Mouse (Mus musculus) cerebellum, adult 2 months (tissue): ENCODE data around the gene Tmed9. TPM values are rescaled to one million over a fixed set of nuclear protein-coding genes. Genes with fewer than 3 reads are reported as not detected.

Source experiments
- DNase-seq, 2 experiments: peaks; one replicate each; pipeline ENCODE4 v3.0.0; 2021
- H3K27ac ChIP-seq: fragments of 200-500 bp; 2 replicates; pipeline ENCODE4 v1.5.1; 2012; ENCODE audit warnings: low read length, control low read depth, inconsistent platforms; ENCODE audit not compliant: insufficient read depth
- H3K27me3 ChIP-seq: fragments of 200-500 bp; 2 replicates; pipeline ENCODE4 v1.6.1; 2012; ENCODE audit warnings: inconsistent platforms, mild to moderate bottlenecking, low read length, moderate library complexity; ENCODE audit not compliant: control insufficient read depth, insufficient read depth
- H3K4me1 ChIP-seq: fragments of 200-500 bp; 2 replicates; pipeline ENCODE4 v1.6.1; 2011; ENCODE audit warnings: low read length; ENCODE audit not compliant: control insufficient read depth, insufficient read depth
- H3K4me3 ChIP-seq: fragments of 200-500 bp; replicated peaks from 2 replicates; pipeline ENCODE3; 2011; ENCODE audit warnings: mild to moderate bottlenecking, low read depth, low read length, control low read depth; ENCODE audit not compliant: insufficient read depth
- CTCF ChIP-seq: fragments of 200-500 bp; IDR thresholded peaks from 2 replicates; pipeline ENCODE4 v1.5.1; 2011; ENCODE audit warnings: low read depth, mild to moderate bottlenecking, control low read depth, low read length, moderate library complexity, borderline replicate concordance; ENCODE audit not compliant: insufficient read depth
- POLR2A ChIP-seq: fragments of 200-500 bp; IDR thresholded peaks from 2 replicates; pipeline ENCODE4 v1.6.1; 2011; ENCODE audit warnings: low read length, control low read depth, borderline replicate concordance; ENCODE audit not compliant: insufficient read depth
- WGBS: fragments of 180-500 bp; shearing (Covaris S2); methylation state at CpG from one replicate; pipeline ENCODE4 v1.1.7; 2018; 5-methylcytosine and 5-hydroxymethylcytosine counted together
- polyA plus RNA-seq: library from polyadenylated mRNA; depleted of rRNA; stranded (reverse); fragments of >200 nt; gene quantifications from 2 replicates; pipeline ENCODE4 v1.2.3, GENCODE M21; 2012

Tmed9 gene
- polyA plus RNA-seq, 1 experiment, result 113 TPM

- Histone ChIP-seq H3K27me3 (no peaks in the 10 kb centered on the region), H3K4me1 (peaks cover 9% of the 10 kb centered on the region), H3K4me3 (peak overlapping the region; percentile 72), H3K27ac (no peak overlapping the region)
- DNase-seq, result peak; percentile 97
- 5% methylated on average over 29 of the region's 29 CpGs for WGBS
- TF ChIP-seq POLR2A (peak; percentile 97), CTCF (no peak)
Measured at GRCm38 (mm10) chr13:55592512-55593253, 19.2 kb downstream of the Tmed9 start.

GRCm38 (mm10) chr13:55593254-55593747 lies 19.8 kb downstream of the Tmed9 start:
- WGBS, result under 1% methylated on average over 31 of the region's 31 CpGs

GRCm38 (mm10) chr13:55595375-55595774 lies 21.8 kb downstream of the Tmed9 start:
- Histone ChIP-seq H3K27ac (no peak overlapping the region), H3K4me1 (peaks cover 9% of the 10 kb centered on the region), H3K27me3 (no peaks in the 10 kb centered on the region), H3K4me3 (peak overlapping the region; percentile 5)
- DNase-seq, result peak; percentile 68 to 78
- WGBS, result 5% methylated on average over 12 of the region's 12 CpGs
- TF ChIP-seq POLR2A, result no peak
- TF ChIP-seq CTCF, result no peak

More at GRCm38 (mm10) chr13:55593254-55593747, 19.8 kb downstream of the Tmed9 start:
- TF ChIP-seq CTCF (no peak), POLR2A (no peak)
- Histone ChIP-seq H3K27me3 (no peaks in the 10 kb centered on the region), H3K4me1 (peaks cover 9% of the 10 kb centered on the region), H3K4me3 (peak overlapping the region; percentile 72), H3K27ac (no peak overlapping the region)
- DNase-seq, result no peak

- H3K27me3 ChIP-seq, result no peaks in the 10 kb centered on the region
- 31% methylated on average over 12 of the region's 12 CpGs for WGBS
- H3K4me1 ChIP-seq, result peaks cover 9% of the 10 kb centered on the region
- DNase-seq, result no peak
- no peak overlapping the region for H3K4me3 ChIP-seq
- TF ChIP-seq CTCF, result no peak
- no peak for TF ChIP-seq POLR2A
- no peak overlapping the region for H3K27ac ChIP-seq
Measured at GRCm38 (mm10) chr13:55596802-55597201, 23.3 kb downstream of the Tmed9 start.

- TF ChIP-seq POLR2A (peak; percentile 71), CTCF (no peak)
- WGBS, result 8% methylated on average over 51 of the region's 51 CpGs
- DNase-seq, result peak; percentile 87 to 91
- Histone ChIP-seq H3K27me3 (no peaks in the 10 kb centered on the region), H3K27ac (peak within 1 kb of the TSS; percentile 55), H3K4me3 (peak within 1 kb of the TSS; percentile 95), H3K4me1 (peaks cover 3% of the 10 kb centered on the region; the same call in 1 of the 2 replicates)
Measured at GRCm38 (mm10) chr13:55599566-55600540, 26.3 kb downstream of the Tmed9 start, which contains the start of gene B4galt7. Gene B4galt7 (plus strand): TSS chr13:55599896.

- Histone ChIP-seq H3K4me3 (peak overlapping the region; percentile 95), H3K27me3 (no peaks in the 10 kb centered on the region), H3K4me1 (peaks cover 3% of the 10 kb centered on the region; the same call in 1 of the 2 replicates), H3K27ac (no peak overlapping the region)
- TF ChIP-seq POLR2A (no peak), CTCF (no peak)
- no peak for DNase-seq
- WGBS, result 11% methylated on average over 9 of the region's 9 CpGs
Measured at GRCm38 (mm10) chr13:55600657-55601056, 27.1 kb downstream of the Tmed9 start.

- peak; percentile 69 to 87 for DNase-seq
- H3K27ac ChIP-seq, result no peak overlapping the region
- no peaks in the 10 kb centered on the region; the same call in 1 of the 2 replicates for H3K4me1 ChIP-seq
- no peaks in the 10 kb centered on the region for H3K27me3 ChIP-seq
- WGBS, result 5% methylated on average over 3 of the region's 3 CpGs
- TF ChIP-seq CTCF (peak; percentile 85), POLR2A (no peak)
- H3K4me3 ChIP-seq, result no peak overlapping the region
Measured at GRCm38 (mm10) chr13:55601611-55602010, 28.1 kb downstream of the Tmed9 start.
